Mouse (Mus musculus): ENCODE results near the gene Lhfpl2. TPM values are rescaled to one million over a fixed set of nuclear protein-coding genes. Genes with fewer than 3 reads are reported as not detected.

Lhfpl2 gene
- total RNA-seq, 2 experiments from 2014 or later: 12.1 to 14.4 TPM

DNA sequence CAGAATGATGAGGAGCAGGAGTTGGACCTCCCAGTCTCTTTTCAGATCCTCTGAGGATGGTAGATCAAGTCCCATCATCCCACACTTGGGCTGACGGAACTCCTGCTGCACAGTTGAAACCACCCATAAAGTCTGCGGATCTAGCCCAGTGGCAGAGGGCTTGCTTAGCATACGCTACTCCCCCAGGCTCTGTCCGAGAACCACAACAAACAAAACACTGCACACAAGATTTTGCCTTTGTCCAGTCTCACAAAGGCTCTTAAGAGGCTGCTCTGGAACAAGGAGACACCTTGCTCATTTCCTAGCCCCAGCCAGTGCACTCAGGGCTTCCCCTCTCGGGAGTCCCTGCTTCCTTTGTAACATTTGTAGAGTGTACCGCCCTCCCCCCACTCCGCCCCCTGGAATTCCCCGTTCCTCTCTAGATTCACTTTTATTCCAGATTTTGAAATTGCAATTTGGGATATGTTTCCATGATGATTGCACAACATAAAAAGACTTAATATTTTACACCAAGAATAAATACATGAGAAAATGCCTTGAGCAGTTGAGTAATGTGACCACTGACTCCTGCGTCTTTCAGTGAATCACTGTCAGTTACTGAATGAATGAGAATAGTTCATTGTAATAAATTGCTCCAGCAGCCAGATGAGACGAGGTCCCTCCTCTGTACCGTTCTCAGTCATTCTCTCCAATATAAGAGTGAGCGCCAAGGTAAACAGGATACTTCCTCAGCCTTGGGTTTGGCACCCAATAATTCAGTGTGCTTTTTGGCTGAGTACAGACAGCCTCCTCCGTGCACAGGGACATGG is 74.8 kb downstream of the Lhfpl2 start:
- intact Hi-C loops (cut with DNase I): no loop called here
- DNase-seq: peak in 1 of 2 experiments; percentile 54

DNA sequence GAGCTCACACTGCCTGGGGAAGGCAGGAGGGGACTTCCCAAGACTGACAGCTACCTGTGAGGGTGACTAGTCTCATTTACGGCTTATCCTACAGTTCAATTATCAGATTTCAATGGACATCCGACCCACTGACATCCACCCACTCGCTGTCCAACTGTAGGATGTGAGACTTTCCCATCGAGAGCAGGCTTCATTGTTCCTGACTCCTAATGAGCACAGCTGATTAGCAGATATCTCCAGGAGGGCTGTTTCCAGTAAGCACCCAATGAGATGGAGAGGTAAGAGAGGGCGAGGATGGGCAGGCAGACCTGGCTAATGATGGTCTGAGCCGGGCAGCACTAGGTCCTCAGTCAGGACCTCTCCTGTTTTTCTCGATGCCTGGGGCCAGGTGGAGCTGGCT is 77.0 kb downstream of the Lhfpl2 start:
- no peak for DNase-seq
- intact Hi-C loops (cut with DNase I): no loop called here

DNA sequence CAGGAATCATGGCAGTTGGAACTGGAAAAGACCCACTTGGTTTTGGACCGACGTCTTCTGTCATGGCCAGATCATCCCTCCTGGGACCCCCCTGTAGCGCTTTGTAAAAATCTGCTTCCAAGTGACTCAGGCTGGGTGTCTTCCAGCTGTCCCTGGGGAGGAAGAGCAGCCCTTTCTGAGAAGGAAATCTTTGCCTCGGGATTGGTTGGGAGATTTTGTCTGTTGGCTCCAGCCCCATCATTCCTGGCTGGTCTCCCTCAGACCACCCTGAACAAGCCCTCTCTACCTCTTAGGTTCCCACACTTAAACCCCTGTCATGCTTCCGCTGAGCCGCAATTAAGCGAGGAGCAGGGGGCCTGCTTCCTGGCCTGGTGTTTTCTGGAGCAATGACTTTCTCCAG is 77.6 kb downstream of the Lhfpl2 start:
- intact Hi-C loops (cut with DNase I): no loop called here

DNA sequence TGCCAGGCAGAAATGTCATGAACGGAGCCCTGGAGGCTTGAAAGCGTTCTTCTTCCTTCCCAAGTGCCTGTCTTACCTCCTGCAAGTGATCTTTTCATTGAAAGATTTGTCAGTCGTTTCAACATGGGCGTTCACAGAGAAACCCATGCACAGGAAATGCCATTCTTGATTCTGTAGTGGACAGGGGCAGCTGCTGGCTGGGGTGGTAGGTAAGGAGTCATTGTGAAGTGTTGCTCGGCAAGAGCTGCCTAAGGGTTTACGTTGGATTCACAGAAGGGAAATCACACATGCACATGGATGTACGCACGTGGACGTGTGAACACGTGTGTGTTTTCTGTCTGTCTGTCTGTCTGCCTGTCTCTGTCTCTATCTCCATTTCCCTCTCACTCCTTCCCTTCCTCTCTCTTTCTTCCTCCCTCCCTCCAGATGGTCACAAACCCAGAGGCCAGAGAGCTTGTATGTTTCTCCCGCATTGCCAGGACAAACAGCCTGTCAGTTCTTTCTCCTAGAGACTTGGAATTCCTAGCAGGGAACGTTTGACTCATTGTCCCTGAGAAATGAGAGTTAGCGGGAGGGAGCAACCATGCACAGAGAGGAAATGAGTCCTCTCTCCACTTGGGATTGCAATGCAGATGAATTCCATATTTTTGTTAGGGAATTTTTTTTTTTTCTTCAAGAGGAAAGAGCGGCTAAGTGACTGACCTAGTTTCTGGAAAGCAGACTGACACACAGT is 82.3 kb downstream of the Lhfpl2 start:
- intact Hi-C loops (cut with DNase I): loop anchor here (5.0 kb wide), 1 partner anchor 78 kb away; no protein-coding TSS in a partner anchor
- peak in 1 of 2 experiments; percentile 42 for DNase-seq

More for the DNA sequence above, 77.6 kb downstream of the Lhfpl2 start:
- DNase-seq: peak; percentile 70 to 74

DNA sequence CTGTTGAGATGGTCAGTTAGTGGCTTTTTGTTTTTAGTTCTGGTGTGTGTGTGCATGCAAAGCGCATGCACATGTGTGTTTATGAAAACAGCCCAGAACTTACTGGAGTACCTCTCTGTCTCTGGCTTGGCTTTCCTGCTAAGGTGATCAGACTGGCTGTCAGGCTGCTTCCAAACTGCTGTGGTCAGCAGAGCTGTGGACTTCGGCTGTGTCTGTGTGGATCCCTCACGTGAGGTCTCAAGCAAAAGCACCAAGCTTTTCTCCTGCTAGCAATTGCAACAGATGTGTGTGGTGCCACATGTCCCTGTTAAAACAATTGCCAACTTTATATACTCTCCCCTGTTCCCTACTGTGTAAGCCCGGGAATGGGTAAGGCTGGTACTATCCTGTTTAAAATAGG is 82.8 kb downstream of the Lhfpl2 start:
- no peak for DNase-seq
- intact Hi-C loops (cut with DNase I): loop anchor here (5.0 kb wide), 1 partner anchor 78 kb away; no protein-coding TSS in a partner anchor

DNA sequence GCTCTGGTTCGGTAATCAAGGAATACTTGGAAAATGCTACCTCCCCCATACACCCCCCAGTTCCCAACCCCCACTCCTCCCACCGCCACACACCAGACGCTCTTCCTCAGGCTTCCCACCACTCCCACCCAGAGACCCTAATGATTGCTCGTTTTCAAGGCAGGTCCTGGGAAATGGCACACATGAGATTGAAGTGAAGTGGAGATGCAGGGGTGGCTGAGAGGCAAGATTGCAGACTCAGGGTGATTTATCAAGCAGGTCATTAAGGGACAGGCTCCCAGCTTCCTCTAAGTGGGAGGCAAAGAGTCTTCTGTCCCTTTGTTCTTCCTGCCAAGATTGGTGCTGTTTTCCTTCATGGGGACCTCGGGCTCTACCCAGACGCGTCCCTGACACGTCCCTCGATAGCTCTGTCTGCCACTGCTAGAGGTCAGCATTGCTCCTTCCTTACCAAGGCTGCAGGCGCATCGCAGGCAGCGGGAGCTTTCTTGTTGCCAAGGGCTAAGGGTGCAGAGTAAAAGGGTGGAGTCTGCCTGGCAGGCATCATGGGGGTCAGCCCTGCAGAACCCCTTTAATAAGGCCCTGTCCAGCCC is 85.6 kb downstream of the Lhfpl2 start:
- peak in 1 of 2 experiments; percentile 45 for DNase-seq
- intact Hi-C loops (cut with DNase I): loop anchor here (5.0 kb wide), 1 partner anchor 81 kb away; no protein-coding TSS in a partner anchor

DNA sequence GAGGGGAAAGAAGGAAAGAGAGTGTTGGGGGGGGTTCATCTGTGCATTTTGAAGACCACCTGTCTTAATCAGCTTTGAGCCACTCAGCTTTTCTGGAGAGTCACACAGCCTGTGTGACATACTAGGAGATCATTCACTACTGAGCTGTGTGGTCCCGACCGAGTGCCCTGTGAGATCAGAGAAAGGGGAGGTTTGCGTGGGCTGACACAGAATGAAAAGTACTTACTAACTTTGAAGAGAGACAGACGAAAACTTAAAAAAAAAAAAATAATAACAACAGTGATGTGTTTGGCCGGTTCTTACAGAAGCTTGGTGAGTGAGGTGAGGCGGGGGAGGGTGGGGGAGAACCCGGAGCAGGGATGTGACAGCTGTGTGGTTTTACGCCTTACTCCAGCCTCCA is 86.9 kb downstream of the Lhfpl2 start:
- intact Hi-C loops (cut with DNase I): loop anchor here (5.0 kb wide), 1 partner anchor 82 kb away; no protein-coding TSS in a partner anchor
- no peak for DNase-seq

DNA sequence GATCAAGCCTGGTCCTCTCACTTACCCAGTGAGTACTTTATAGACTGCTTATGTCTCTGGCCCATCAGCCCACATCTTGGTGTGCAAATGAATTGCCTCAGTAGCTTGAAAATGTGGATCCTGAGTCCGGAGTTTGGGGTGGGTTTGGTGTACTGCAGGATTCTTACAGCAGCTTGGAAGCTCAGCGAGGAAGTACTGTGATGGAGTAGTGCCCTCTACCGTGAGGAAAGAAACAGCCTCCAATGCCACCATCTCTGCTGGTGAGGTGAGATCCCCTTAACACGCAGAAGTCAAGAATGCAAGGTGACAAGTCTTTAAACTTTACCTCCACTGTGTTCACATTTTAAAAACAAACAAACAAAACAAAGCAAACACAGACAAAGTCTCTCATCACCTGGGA is 89.7 kb downstream of the Lhfpl2 start:
- DNase-seq: peak in 1 of 2 experiments; percentile 50

DNA sequence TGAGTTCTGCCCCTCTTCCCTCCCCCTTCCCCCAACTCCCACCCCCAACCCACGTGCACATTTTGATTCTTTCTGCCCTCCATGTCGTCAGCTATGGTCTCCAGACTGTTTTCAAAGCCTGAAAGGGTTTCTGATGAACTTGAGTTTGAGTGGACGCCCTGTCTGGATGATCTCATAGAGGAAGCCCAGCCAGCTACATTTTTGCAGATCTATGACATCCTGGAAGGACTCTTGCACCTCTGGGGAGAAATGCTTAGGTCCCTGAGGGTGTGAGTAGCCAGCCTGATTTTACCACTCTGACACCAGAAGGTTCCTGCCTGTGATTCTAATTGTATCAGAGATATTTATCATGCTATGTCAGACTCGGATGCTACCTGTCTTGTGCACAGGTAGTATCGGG is 91.4 kb downstream of the Lhfpl2 start:
- peak in 1 of 2 experiments; percentile 47 for DNase-seq
- intact Hi-C loops (cut with DNase I): loop anchor here (5.0 kb wide), 1 partner anchor 357 kb away; no protein-coding TSS in a partner anchor

More for the DNA sequence above, 89.7 kb downstream of the Lhfpl2 start:
- intact Hi-C loops (cut with DNase I): loop anchor here (2.0 to 5.0 kb wide), 3 partner anchors 58 to 355 kb away; no protein-coding TSS in a partner anchor

DNA sequence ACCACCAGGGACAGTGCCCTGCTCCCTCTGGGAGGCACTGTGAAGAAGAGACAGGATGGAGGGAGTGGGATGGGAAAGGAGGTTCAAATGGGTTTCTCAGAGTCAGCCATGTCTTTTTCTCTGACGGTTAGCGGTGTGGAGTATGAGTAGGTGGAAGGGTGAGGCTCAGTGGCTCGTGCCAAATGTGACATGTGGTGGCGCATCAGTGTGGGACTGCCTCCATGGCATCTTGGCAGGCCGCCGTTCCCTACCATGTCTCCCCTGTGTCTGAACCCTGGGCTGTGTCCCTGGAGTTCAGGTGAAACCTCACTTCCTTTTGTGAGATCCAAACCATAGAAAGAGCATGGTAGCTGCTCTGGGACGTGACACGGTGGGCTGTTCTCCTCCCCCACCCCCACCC is 92.2 kb downstream of the Lhfpl2 start:
- no peak for DNase-seq
- intact Hi-C loops (cut with DNase I): loop anchor here (5.0 kb wide), 1 partner anchor 357 kb away; no protein-coding TSS in a partner anchor

DNA sequence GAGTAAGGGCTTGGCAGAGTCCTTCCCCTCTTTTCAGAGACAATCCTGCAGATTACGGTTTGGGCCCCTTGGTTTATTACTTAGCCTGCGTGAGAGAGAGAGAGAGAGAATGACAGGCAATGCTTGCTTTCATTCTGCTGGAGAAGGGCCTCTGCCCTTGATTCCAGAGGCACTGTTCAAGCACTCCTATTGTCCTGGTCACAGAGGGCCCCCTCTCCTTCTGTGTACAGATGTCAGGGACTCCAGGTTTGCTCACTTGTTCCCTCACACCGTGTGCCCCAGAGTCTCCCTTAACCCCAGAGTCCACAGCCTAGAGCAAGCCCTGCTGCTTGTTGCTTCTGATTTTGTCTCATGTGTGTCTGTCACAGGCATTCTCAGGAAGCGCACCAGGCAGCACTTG is 93.7 kb downstream of the Lhfpl2 start:
- intact Hi-C loops (cut with DNase I): no loop called here
- DNase-seq: no peak

DNA sequence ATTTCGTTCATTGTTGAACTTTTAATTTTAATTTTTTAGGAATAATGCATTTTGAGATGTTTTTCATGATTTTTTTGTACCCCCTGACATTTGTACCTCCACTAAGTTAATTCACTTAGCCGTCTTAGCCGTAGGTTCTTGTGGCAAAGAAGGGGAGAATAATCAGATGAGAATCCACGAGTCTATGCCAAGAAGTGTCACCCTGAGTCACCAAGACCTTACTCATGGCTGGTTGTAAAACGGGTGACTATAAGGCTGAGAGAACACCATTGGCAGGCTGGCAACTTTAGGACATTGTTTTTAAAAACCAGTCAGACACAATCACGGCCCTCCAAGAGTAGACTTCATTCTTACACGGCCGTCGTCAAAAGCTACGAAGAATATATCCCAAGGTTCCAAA is 95.2 kb downstream of the Lhfpl2 start:
- intact Hi-C loops (cut with DNase I): no loop called here
- DNase-seq: no peak

DNA sequence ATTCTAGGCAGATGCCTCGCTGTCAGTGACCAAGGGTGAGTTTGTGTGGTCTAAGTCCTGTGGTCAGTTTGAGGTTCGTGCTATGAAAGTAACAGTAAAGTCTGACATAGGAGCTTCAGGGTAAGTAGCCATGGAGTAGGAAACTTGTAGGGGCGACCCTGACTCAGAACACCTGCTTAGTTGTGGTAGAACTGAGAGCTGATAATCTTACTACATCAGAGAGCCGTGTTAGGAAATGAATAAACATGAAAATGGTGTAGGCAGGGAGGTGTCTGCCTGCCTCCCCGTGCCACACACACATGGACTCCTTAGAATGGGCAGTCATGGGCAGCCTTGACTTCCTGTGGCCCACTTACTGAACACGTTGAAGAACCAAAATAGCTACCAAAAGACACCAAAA is 96.1 kb downstream of the Lhfpl2 start:
- no peak for DNase-seq
- intact Hi-C loops (cut with DNase I): no loop called here

DNA sequence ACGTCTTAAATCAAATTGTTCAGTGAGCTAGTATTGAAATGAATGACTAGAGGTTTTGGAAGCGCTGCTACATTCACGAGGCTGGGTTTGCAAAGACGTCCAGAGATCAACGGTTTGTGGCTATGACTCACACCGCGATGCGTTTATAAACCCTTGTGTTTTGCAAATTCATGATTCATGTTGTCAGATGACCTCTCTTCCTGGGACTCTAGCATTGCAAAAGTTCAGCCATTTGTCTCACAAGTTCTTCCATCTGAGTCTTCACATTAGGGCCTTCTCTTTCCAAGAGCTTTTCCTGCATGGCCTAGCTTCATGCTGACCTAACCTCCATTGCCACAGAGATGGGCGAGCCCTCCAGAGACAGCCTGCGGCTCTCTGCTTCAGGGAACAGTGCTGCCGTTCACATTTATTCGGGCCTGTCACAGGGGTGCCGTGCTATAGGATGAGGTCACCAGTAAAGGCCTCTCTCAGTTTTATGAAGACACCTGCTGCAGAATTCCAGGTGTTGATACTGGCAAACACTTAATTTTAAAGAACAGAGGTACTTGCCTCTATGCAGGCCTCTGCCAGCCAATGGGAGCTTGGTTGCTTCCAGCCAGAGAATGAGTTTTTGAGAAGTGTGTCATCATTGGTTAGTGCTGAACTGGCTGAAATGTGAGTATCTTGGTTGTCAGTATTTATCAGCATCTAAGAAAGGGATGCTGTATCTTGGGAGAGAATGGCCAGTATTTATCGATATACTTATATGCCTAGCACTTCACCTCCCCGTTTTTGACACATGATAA is 97.1 kb downstream of the Lhfpl2 start:
- DNase-seq: no peak
- intact Hi-C loops (cut with DNase I): no loop called here

DNA sequence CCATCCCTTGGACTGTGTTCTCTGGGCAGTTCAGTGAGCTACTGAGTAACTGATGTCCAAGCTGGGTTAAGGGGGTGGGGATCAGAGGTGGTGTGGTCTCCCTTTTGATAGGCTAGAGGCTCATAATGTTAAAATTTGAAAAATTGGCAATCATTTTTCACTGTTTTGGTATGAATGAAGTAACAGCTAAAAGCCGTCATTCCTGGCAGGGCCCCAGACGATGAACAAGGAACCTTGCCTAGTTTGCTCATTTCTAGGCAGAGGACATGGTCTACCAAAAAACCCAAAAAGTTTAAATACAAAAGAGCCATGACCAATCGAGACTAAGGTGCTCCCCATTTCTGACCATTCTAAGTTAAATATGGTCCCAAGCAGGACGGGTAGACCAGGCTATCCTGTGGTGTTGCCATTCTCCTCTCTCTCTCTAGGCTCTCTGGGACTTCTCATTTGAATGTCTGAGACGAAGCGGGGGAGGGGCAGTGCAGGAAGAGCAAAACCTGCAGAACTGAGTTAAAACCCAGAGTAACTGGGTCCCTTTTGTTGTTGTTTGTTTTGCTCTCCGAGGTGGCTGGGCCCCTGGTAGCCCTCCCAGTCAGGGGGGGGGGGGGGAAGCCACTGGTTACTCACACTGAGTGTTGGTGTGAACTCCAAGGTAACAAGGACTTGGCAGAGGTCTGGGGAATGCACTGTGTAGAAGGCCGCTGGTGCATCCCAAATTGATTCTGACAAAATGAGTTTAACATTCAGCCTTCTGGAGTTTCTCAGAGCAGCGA is 98.2 kb downstream of the Lhfpl2 start:
- intact Hi-C loops (cut with DNase I): no loop called here

DNA sequence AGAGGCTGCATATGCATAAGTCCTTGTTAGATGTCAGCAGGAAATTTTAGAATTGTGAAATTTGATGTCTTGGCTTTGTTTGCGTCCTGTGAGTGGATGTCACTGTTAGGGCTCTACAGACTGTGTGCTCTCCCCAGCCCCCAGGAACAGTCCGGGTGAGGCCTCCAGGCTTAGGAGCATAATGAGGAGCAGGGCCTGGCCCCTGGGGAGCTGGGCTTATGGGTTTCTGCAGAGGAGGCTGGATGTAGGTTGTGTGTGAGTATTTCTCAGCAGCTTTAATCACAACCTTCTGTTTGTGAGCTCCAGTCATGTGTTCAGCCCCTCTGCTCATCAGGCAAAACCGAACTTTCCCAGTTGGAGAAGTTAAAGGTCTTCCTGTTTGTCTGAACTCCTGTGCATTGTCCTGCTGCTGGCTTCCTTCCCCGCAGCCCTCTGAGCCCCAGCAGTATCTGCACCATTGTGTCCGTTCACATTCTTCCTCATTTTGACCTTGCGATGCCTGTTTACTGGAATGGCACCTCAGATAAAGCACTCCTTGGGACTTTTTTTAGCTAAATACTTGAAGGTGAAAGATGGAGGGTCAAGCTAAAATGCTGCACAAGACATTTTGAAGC is 101.4 kb downstream of the Lhfpl2 start:
- intact Hi-C loops (cut with DNase I): no loop called here
- no peak for DNase-seq

More for the DNA sequence above, 98.2 kb downstream of the Lhfpl2 start:
- DNase-seq: peak; percentile 45 to 63

DNA sequence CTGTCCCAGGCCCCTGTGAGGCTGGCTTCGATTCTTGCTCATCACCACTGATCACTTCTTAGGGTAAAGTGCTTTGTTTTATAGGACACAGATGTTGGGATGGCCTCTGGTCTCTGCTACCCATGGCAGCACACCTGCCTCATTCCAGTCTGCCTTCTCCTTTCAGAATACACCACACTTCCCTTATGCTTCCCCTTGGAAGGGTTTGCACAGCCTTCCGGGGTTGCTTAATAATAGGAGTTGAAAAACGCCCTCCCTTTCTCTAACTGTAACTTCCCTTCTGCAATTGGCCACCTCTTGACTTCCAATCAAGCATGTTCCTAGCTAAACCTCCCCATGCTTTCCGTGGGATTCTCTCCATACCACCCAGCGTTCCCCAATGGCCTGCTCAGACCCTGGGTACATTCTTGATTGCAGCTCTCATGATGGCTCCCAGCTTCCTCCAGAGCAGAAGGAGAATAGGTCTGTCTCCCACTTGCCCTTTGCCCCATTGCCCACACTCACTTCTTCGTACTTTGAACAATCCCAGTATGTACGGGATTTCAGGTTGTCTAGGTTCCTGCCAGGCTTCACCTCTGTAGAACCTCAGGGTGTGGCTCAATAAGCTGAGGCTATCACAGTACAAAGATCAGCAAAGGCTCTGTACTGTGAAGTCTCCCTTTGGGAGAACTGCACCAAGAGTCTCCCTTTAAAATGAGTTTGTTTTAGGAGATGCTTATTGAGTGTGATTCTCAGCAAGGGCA is 102.1 kb downstream of the Lhfpl2 start:
- intact Hi-C loops (cut with DNase I): no loop called here
- DNase-seq: no peak

DNA sequence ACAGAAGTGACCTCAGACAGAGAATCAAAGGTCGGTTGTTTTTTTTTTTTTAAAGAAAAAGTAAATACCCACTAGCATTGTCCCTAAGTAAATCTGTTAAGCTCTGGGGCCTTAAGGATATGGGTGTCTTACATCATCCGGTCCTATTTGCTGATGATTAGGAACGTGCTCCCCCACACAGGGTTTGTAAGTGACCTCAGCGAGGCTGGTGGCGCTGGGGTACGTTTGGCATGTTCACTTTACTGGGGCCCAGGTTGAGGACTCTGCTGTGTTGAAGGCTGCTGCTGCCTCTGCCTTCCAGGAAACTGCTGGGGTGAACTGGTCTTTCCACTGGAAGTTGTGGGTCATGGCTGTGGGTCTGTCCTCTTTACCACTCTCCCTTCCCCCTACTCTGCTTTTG is 106.9 kb downstream of the Lhfpl2 start:
- intact Hi-C loops (cut with DNase I): no loop called here
- no peak for DNase-seq
